Mouse (Mus musculus) E14TG2a.4 (cell line): ENCODE data around the gene H2-M5.
A peak's percentile ranks its signal among the peaks of the same experiment; 100 is the strongest.

Source experiments
- H3K27me3 ChIP-seq: 2 replicates; pipeline ENCODE4 v1.6.1; 2014; ENCODE audit warnings: low read length, control low read depth; ENCODE audit not compliant: insufficient read depth
- H3K36me3 ChIP-seq: 2 replicates; pipeline ENCODE4 v1.6.1; 2014; ENCODE audit warnings: low read length, control low read depth; ENCODE audit not compliant: insufficient read depth
- H3K4me1 ChIP-seq: replicated peaks from 2 replicates; pipeline ENCODE4 v1.6.1; 2014; ENCODE audit warnings: low read depth, low read length, control low read depth
- H3K4me3 ChIP-seq: replicated peaks from 2 replicates; pipeline ENCODE4 v1.5.1; 2014; ENCODE audit warnings: mild to moderate bottlenecking, low read length
- H3K9me3 ChIP-seq: 2 replicates; pipeline ENCODE4 v1.6.1; 2014; ENCODE audit warnings: low read length, control low read depth
- CTCF ChIP-seq: conservative IDR thresholded peaks from 2 replicates; pipeline ENCODE4 v1.5.1; 2014; ENCODE audit warnings: low read length
- NANOG ChIP-seq: IDR thresholded peaks from 2 replicates; pipeline ENCODE4 v1.6.1; 2014; ENCODE audit warnings: borderline replicate concordance, low read length, mixed read lengths
- POU5F1 ChIP-seq: IDR thresholded peaks from 2 replicates; pipeline ENCODE4 v1.6.1; 2014; ENCODE audit warnings: low read length, borderline replicate concordance

H2-M5 gene

GRCm38 (mm10) chr17:36947051-36947819, 42.1 kb downstream of the H2-M5 start:
- H3K27me3 ChIP-seq, result peaks cover 44% of the 10 kb centered on the region
- H3K36me3 ChIP-seq, result peaks cover 27% of the 10 kb centered on the region
- H3K4me1 ChIP-seq, result peaks cover 81% of the 10 kb centered on the region
- peak overlapping the region; percentile 80 for H3K4me3 ChIP-seq
- TF ChIP-seq POU5F1 (no peak), CTCF (no peak), NANOG (no peak)
- no peaks in the 10 kb centered on the region for H3K9me3 ChIP-seq

GRCm38 (mm10) chr17:36944121-36944775, 45.1 kb downstream of the H2-M5 start:
- H3K36me3 ChIP-seq, result peaks cover 16% of the 10 kb centered on the region
- H3K4me1 ChIP-seq, result peaks cover 59% of the 10 kb centered on the region
- TF ChIP-seq CTCF (peak; percentile 74), NANOG (no peak)
- H3K9me3 ChIP-seq, result no peaks in the 10 kb centered on the region
- H3K4me3 ChIP-seq, result no peak overlapping the region
- H3K27me3 ChIP-seq, result peaks cover 63% of the 10 kb centered on the region

- TF ChIP-seq NANOG, result no peak
- no peak for TF ChIP-seq POU5F1
- no peak for TF ChIP-seq CTCF
- Histone ChIP-seq H3K27me3 (peaks cover 67% of the 10 kb centered on the region), H3K36me3 (peaks cover 11% of the 10 kb centered on the region), H3K4me1 (peaks cover 54% of the 10 kb centered on the region), H3K9me3 (no peaks in the 10 kb centered on the region), H3K4me3 (peak overlapping the region; percentile 77)
These were observed 45.6 kb downstream of the H2-M5 start for GRCm38 (mm10) chr17:36943691-36944090.

- Histone ChIP-seq H3K4me1 (peaks cover 50% of the 10 kb centered on the region), H3K4me3 (peak within 1 kb of the TSS; percentile 77), H3K27me3 (peaks cover 65% of the 10 kb centered on the region), H3K9me3 (no peaks in the 10 kb centered on the region), H3K36me3 (0 out of 2 replicates have a peak, but pooled peaks cover 4% of the 10 kb centered on the region)
- no peak for TF ChIP-seq POU5F1
- TF ChIP-seq CTCF, result no peak
- TF ChIP-seq NANOG, result no peak
These were observed 46.4 kb downstream of the H2-M5 start, which contains the start of gene Rnf39 for GRCm38 (mm10) chr17:36942791-36943471. Rnf39 (plus strand) TSS chr17:36942918.

- peak overlapping the region; percentile 77 for H3K4me3 ChIP-seq
- no peak for TF ChIP-seq CTCF
- no peak for TF ChIP-seq POU5F1
- TF ChIP-seq NANOG, result no peak
- H3K36me3 ChIP-seq, result 0 out of 2 replicates have a peak, but pooled peaks cover 4% of the 10 kb centered on the region
- H3K9me3 ChIP-seq, result no peaks in the 10 kb centered on the region
- H3K4me1 ChIP-seq, result peaks cover 50% of the 10 kb centered on the region
- H3K27me3 ChIP-seq, result peaks cover 63% of the 10 kb centered on the region
These were observed 46.9 kb downstream of the H2-M5 start for GRCm38 (mm10) chr17:36942391-36942790.

- H3K36me3 ChIP-seq, result no peaks in the 10 kb centered on the region
- no peak overlapping the region for H3K4me3 ChIP-seq
- H3K4me1 ChIP-seq, result peaks cover 17% of the 10 kb centered on the region
- TF ChIP-seq NANOG (no peak), POU5F1 (no peak), CTCF (no peak)
- H3K27me3 ChIP-seq, result peaks cover 40% of the 10 kb centered on the region
- no peaks in the 10 kb centered on the region for H3K9me3 ChIP-seq
These were observed 51.3 kb downstream of the H2-M5 start for GRCm38 (mm10) chr17:36938056-36938455.
